ENCODE assay signal across 17 mouse cellular contexts in the genomic region with DNA sequence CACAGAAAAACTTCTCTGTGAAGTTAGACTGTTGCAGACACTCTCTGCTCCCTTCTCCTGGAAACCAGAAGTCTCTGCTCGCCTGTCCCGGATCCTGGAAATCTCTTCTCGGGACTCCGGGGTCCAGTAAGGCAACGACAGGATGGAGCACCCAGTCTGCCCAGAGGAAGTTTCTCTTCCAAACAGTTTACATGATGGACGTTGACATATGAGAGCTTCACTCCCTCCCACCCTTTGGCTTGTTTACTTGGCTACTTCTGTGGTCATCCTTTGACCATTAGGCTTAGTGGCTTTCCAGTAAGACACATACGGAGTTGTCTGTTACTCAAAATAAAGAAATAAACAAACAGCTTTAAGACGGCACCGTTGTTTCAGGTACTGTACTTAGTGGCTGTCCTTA. TPM values are rescaled to one million over a fixed set of nuclear protein-coding genes. Genes with fewer than 3 reads are reported as not detected.
DNase-seq lines count a peak whose midpoint lies in the region; ATAC-seq and TF ChIP-seq lines count a peak whose summit lies in the region.
"Had no signal": no experiment of that assay in that cellular context is flagged by ENCODE, and none has a peak within 500 bp of the region (broad histone marks: within the 10 kb centered on the region; RNA-seq: fewer than 3 reads in every experiment).

No protein-coding gene starts in this region.

- H3K4me1 ChIP-seq in lung, embryonic 14.5 days (ENCODE audit: insufficient read depth), result peaks cover 3% of the 10 kb centered on the region; the same call in 1 of the 2 replicates
- no peaks in the 10 kb centered on the region; the same call in 1 of the 2 replicates for H3K4me1 ChIP-seq in lung, embryonic 16.5 days (replicated peaks; ENCODE audit: control insufficient read depth, insufficient read depth, low read length)
- H3K4me1 ChIP-seq: embryonic facial prominence, embryonic 13.5 days had no signal

- no peak overlapping the region for H3K27ac ChIP-seq in lung, embryonic 14.5 days (ENCODE audit: low read depth)
- H3K27ac ChIP-seq in lung, embryonic 16.5 days (ENCODE audit: low read length), result no peak overlapping the region
- H3K27ac ChIP-seq: embryonic facial prominence, embryonic 13.5 days; forebrain, embryonic 12.5 days; heart, embryonic 13.5 days had no signal

- TF ChIP-seq CTCF in lung, embryonic 14.5 days (IDR thresholded peaks at IDR 0.05; ENCODE audit: low read depth), result no peak

- no peak overlapping the region for H3K4me3 ChIP-seq in lung, embryonic 14.5 days (ENCODE audit: low read depth, low read length)
- H3K4me3 ChIP-seq in lung, embryonic 16.5 days (ENCODE audit: low read length), result no peak overlapping the region
- H3K4me3 ChIP-seq: embryonic facial prominence, embryonic 13.5 days; forebrain, embryonic 12.5 days; heart, embryonic 13.5 days had no signal

- 0 out of 2 replicates have a peak overlapping the region, but pooled peaks have one; percentile 1 for H3K4me2 ChIP-seq in lung, embryonic 14.5 days
- H3K4me2 ChIP-seq in lung, embryonic 16.5 days (ENCODE audit: low read depth, low read length), result peak overlapping the region; percentile 25; the same call in 1 of the 2 replicates
- H3K4me2 ChIP-seq: embryonic facial prominence, embryonic 13.5 days; heart, embryonic 13.5 days had no signal

- WGBS in lung, embryonic 14.5 days, result 29% methylated on average over 9 of the region's 9 CpGs
- 28% methylated on average over 9 of the region's 9 CpGs for WGBS in lung, embryonic 16.5 days

- no peaks in the 10 kb centered on the region for H3K27me3 ChIP-seq in lung, embryonic 14.5 days (ENCODE audit: insufficient read depth, low read length)
- H3K27me3 ChIP-seq in lung, embryonic 16.5 days (ENCODE audit: control insufficient read depth, insufficient read depth, low read depth, low read length), result no peaks in the 10 kb centered on the region
- H3K27me3 ChIP-seq: embryonic facial prominence, embryonic 13.5 days; forebrain, embryonic 12.5 days; heart, embryonic 13.5 days had no signal

- intact Hi-C loops in left cerebral cortex, postnatal 25 days (cut with DNase I), result no loop called here

- H3K9me3 ChIP-seq in lung, embryonic 14.5 days (ENCODE audit: low read depth, low read length), result no peaks in the 10 kb centered on the region
- no peaks in the 10 kb centered on the region for H3K9me3 ChIP-seq in lung, embryonic 16.5 days (ENCODE audit: control insufficient read depth, low read length)
- H3K9me3 ChIP-seq: embryonic facial prominence, embryonic 13.5 days; forebrain, embryonic 12.5 days; heart, embryonic 13.5 days had no signal

- no peaks in the 10 kb centered on the region for H3K36me3 ChIP-seq in lung, embryonic 14.5 days (ENCODE audit: insufficient read depth)
- no peaks in the 10 kb centered on the region for H3K36me3 ChIP-seq in lung, embryonic 16.5 days (ENCODE audit: control insufficient read depth, insufficient read depth, low read length)
- H3K36me3 ChIP-seq: embryonic facial prominence, embryonic 13.5 days; forebrain, embryonic 12.5 days; heart, embryonic 13.5 days had no signal

- peak; percentile 26 for DNase-seq in lung, embryonic 14.5 days
- no peak for DNase-seq in lung, postnatal 14 days
- peak; percentile 48 for DNase-seq in lung, postnatal 25 days (ENCODE audit: low spot score)
- no peak for DNase-seq in left cerebral cortex, postnatal 25 days (ENCODE audit: low spot score in 2 of 2)
- no peak for DNase-seq in gastrocnemius, postnatal 10 days
- DNase-seq: adrenal gland, adult 2 months; adrenal gland, postnatal 25 days; cerebellum, adult 18-20 months; cerebellum, adult 9-11 months; cerebellum, postnatal 36 days; gastrocnemius, postnatal 14 days; heart, postnatal 36 days had no signal

- no peak for ATAC-seq in lung, embryonic 14.5 days (ENCODE audit: insufficient read depth)
- no peak for ATAC-seq in lung, embryonic 16.5 days (ENCODE audit: low read depth)
- ATAC-seq: forebrain, embryonic 16.5 days had no signal

- no peak overlapping the region for H3K9ac ChIP-seq in lung, embryonic 14.5 days
- no peak overlapping the region for H3K9ac ChIP-seq in lung, embryonic 16.5 days (ENCODE audit: low read length)
- H3K9ac ChIP-seq: embryonic facial prominence, embryonic 13.5 days; forebrain, embryonic 12.5 days; heart, embryonic 13.5 days had no signal

RNA-seq across cellular contexts. Expression of gene Vcam1, which starts 19.2 kb away (rescaled TPM):
- polyA plus RNA-seq in lung, embryonic 14.5 days (2014; fragmentation: Nextera tagmentation; extraction: Ambion mirVana), result 78.6 and 93.8 TPM in 2 replicates
- 117 and 118 TPM in 2 replicates for polyA plus RNA-seq in lung, embryonic 16.5 days (2015; fragmentation: Nextera tagmentation; extraction: Ambion mirVana)
- 10 to 100 TPM; 23.7 to 24.1 TPM for total RNA-seq in left cerebral cortex, postnatal 25 days (2021)
- total RNA-seq in gastrocnemius, postnatal 10 days (2021), result 10 to 100 TPM; 12.6 to 14.2 TPM

Comparison
In these comparisons a context has a peak if more than half of its experiments do, and no peak if none do; other contexts are left out.
1. DNase-seq: peak in lung, embryonic 14.5 days (single experiment) and lung, postnatal 25 days (single experiment); none in lung, postnatal 14 days (single experiment), left cerebral cortex, postnatal 25 days (0 of 2) and gastrocnemius, postnatal 10 days (single experiment).